Mouse (Mus musculus) ES-Bruce4 (cell line): ENCODE measurements around the gene Appl2.

Experiments
- CTCF ChIP-seq: IDR thresholded peaks from one replicate; pipeline ENCODE4 v1.8.1; 2011; ENCODE audit warnings: low read depth, low read length
- EP300 ChIP-seq: IDR thresholded peaks from 2 replicates; pipeline ENCODE4 v1.6.1; 2011; ENCODE audit warnings: low read depth, low read length; ENCODE audit not compliant: insufficient read depth
- POLR2A ChIP-seq: IDR thresholded peaks from one replicate; pipeline ENCODE4 v1.8.1; 2011; ENCODE audit warnings: low read length; ENCODE audit not compliant: insufficient read depth

- TF ChIP-seq CTCF (no peak), EP300 (no peak), POLR2A (no peak)
These were observed 18.7 kb downstream of the Appl2 start for GRCm38 (mm10) chr10:83629878-83630277.
